Mouse (Mus musculus) lung, postnatal 0 days (tissue): ENCODE measurements at regions not wholly inside any gene's neighbourhood (a gene's known extent, or its start where the extent isn't known, plus 50 kb on each side); places are given as distances from the start of the nearest gene placed in this dataset.

Experiments used
- CTCF ChIP-seq: IDR thresholded peaks from 2 replicates; pipeline ENCODE4 v1.5.1; 2016; ENCODE audit warnings: antibody characterized with exemption, mild to moderate bottlenecking
- EP300 ChIP-seq: IDR thresholded peaks from 2 replicates; pipeline ENCODE4 v1.6.1; 2016; ENCODE audit warnings: antibody characterized with exemption, mild to moderate bottlenecking, control low read depth

- TF ChIP-seq CTCF (peak; percentile 84), EP300 (0 out of 2 replicates have a peak, but pooled peaks have one; percentile 8)
Observed at GRCm38 (mm10) chr13:41709475-41710227, 103.9 kb downstream of the Tmem170b start.
